Mouse (Mus musculus): Measurements from ENCODE around the gene Jup.

Jup gene

DNA sequence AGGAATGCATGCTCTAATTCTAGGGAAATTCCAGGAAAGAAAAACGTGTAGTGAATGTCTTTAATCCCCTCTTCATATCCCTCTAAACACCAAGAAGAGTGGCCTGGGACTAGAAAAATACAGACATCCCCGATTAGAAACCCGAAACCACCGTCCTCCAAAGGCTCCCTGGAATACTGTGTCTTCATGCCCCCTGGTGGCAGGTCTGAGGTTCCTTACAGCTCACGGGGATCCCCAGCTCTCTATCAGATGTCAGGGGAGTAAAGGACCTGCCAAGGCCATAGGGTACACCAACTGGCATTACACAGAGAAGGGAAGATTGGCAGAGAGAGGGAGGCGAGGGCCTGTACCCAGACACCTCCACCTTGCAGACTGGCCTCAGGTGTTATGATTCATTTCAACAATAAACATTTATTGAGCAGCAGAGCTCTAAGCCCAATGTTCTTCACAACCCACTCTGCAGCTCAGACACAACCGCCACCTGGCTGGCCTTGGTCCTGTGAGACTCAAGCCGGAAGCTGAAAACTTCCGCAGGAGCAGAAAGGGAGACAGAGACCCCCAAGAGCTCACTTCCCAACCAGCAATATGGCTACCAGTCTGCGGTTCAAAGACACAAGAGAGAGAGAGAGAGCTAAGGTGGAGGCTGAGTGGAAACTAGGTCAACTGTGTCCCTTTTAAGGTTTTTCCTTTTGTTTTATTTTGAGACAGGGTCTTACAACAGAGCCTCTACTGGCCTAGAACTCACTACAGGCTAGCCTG lies 10.7 kb upstream of the Jup start:
- DNase-seq (ENCODE audit: low read depth in 2 of 2, low spot score in 2 of 2) = peak; percentile 43 to 56

DNA sequence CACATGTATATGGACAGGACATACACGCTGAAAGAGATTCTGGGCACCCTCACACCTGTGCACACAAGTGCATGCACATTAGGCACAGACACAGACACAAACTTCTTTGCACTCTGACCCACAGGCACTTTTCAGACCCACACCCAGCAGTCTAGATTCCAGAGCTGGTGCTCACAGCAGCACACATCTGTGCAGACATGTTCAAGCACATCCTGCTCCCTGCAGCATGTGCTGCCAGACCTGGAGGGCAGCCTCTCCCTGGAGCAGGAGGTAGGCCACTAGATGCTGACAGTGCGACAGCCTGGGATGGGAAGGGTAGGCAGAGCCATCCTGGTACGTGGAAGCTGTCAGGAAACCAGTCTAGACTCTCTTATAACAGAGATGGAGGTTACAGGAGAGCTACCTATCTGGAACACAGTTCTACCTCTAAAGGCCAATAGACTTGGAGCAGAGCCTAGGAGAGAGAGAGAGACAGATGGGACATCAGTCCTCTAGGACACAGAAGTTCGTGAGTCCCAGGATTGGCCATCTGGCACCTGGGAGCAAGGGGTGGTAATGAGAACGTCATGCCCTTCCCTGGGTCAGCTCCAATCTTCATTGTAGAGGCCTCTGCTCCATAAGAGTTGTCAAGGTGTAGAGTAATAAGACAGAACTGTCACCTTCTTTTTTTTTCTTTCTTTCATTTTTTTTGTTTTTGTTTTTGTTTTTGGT lies 9.6 kb upstream of the Jup start:
- DNase-seq (ENCODE audit: low read depth in 2 of 2, low spot score in 2 of 2) = no peak

DNA sequence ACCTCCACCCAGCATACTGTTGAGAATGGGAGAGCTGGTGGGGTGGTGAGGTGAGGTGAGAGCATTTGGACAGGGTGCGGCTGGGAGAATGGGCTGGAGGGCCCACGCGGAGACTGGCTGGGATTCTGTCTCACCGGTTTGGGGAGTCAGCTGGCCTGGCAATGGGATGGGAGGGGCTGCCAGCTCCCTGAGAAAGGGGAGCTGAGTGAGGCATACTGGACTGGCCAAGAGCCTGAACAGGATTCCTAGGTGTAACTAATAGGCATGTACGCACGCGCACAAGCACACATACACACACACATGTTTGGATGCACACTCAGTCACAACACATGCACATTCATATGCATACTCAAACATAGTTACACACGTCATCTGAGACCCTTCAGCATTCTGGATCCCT lies 8.7 kb upstream of the Jup start:
- DNase-seq (ENCODE audit: low read depth in 2 of 2, low spot score in 2 of 2) = no peak

DNA sequence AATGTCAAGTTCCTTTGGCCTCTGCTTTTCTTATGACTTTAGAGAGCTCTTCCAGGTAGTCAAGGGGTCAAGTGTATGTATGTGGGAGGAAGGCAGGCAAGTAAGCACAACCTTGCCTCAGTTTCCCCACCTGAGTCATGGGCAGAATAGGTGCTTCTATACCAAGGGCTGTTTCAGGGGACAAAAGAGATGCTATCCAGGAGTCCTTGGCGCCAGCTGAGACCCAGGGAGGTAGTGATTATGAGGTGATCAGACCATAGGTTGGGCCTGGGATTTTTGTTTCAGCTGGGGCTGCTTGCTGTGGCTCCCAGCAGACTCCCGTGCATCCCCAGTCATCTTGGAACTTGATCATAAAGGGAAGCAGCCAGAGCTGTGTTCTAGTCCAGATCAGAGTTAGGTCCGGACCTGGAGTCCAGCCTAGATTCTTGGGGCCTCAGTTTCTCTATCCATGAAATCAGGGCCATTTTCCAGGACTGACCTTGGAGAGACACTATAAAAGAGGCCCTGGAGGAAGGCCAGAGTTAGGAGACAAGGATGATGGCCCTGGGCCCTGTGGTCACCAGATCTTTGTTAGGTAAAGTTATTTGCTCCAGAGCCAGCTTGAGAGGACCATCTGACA lies 7.0 kb upstream of the Jup start:
- no peak for DNase-seq (ENCODE audit: low read depth in 2 of 2, low spot score in 2 of 2)

DNA sequence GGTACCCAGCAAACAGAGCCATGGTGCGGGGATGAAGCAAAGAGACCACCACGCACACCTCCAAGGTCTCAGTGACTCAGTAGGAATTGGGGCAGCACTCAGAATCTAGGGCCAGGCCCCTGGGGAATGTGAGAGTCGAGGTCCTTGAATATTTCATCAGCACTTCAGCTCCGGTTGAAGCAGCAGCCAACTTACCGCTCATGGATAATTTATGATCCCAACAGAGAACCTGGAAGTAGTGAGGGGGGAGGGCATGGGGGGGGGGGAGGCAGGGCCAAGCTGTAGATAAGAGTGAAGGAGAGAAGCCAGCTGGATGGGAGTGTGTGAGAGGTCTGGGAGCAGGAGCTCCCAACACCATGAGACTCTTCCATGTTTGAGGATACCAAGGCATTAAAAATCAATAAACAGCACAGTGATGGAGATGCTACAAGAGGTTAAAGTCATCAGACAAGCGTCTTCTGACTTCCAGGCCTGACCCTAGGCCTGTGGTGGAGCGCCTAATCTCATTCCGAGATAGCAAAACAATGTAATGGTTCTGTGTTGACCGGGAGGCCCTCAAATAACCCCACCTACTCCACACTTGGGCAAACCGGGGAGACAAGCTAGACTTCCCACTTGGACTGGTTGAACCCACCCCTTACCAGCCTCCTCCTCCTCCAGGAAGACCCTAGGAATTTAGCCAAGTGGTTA lies 6.0 kb upstream of the Jup start:
- DNase-seq (ENCODE audit: low read depth in 2 of 2, low spot score in 2 of 2) = no peak

DNA sequence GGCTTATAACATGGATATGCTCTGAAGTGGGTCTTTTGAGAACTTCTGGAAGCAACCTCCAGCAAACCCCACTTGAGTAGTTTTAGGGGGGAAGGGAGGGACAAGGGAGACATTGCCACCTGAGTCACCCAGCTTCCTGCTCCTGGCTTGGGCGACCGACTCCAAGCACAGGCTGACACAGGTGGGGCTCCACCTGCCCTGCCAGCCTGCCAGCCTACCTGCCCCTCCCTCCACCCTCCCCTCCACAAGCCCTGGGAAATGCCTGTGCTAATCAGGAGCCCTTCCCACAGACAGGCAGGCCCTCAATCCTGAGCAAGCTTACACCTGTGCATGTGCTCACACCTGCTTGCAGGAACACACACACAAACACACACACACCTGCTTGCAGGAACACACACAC lies 5.1 kb upstream of the Jup start:
- no peak for DNase-seq (ENCODE audit: low read depth in 2 of 2, low spot score in 2 of 2)

DNA sequence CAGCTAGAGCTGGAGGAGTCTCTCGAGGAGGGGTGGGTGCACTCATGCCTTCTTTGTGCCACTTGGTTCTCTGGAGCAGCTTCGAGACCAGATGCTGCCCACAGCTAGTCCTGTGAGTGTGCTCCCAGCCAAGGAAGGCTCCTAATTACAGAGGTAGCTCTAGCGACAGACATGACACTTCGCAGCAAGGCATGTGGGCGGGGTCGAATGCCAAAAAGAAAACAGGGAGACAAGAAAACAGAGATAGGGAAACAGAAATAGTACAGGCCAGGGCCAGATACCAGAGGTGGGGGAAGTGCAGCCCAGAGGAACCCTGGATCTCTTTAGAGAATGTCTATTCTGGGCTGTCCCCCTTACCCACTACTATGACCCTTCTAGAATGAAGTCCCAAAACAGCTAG lies 4.7 kb upstream of the Jup start:
- no peak for DNase-seq (ENCODE audit: low read depth in 2 of 2, low spot score in 2 of 2)

DNA sequence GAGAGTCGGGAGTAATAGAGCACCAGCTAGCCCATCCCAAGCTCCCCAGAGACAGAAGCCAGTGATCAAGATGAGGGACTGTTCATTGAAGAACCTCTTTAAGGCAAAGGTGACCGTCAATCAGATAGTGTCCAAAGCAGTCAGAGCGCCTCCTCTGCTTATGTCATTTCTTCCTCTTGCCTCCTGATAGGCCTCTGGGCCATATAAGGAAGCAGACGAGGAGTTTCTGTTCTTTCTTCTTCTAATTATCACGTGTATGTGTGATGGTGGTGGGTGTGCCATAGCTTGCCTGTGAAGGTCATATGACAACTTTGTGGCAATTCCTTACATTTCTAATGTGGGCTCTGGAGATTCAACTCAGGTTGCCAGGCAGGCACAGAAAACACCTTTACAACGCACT lies 3.3 kb upstream of the Jup start:
- no peak for DNase-seq (ENCODE audit: low read depth in 2 of 2, low spot score in 2 of 2)

DNA sequence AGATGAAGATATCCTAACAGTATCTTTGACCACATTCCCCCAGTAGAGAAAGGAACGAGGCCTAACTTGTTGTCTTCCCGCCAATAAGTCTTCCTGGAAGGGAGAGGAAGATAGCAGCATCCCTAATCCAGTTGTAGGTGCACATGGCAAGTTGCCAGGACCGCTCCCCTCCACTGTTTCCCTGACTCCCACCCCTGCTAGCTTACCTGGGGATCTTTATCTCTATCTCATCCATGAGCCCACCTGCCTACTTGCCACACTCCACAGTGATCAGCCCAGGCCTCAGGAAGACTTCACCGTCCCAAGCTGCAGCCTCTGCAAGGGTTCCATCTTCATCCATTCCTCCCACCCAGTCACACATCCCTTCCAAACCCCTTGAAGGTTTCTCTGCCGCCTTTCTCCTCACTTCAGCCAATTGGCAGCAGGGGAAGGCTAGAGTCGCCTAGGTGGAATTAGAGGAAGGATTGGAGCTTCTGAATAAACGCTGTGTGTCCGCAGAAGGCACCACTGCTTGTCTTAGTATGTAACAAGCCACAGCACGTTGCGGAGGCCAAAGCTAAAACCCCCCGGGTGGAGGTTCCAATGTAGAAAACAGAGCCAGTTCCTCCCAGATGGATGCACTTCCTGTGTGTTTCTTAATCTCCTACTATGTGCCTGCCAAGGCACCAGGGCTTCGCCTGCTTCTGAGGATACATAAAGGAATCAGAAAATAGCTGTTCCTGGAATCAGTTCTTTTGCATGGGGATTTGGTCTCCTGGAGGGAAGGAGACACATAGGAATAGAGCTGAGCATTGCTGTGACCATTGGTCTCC lies 2.4 kb upstream of the Jup start:
- DNase-seq (ENCODE audit: low read depth in 2 of 2, low spot score in 2 of 2) = no peak

DNA sequence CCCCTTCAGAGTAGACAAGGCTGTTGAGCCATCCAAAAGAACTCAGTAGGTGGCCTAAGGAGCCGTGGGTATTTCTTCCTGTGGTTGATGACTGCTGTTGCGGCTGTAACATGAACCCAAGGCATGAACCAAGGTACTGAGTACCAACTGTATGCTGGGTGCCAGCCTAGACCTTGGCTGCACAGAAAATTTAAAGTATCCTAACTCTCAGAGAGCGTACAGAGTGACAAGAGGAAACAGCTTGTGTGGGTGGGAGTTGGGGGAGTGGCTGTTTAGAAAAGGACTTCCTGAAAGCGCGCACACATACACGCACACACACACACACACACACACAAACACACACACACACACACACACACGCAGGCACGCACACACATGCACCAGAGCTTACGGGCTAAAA lies 1.8 kb upstream of the Jup start:
- no peak for DNase-seq (ENCODE audit: low read depth in 2 of 2, low spot score in 2 of 2)

DNA sequence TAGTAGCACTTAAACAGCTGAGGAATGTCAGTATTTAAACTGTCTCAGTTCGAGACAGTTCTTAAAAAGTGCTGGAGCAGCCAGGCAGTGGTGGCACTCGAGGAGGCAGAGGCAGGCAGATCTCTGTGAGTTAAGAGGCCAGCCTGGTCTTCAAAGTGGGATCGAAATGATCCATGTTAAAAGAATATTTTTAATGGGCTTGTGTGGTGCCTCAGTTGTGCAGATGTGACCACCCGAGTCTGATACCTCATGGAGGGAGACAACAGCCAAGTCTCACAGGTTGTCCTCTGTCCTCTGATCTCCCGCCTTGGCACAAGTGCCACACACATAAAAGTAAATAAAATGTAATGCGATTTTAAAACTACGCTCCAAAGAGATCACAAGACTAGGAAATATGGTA lies 954 bp upstream of the Jup start:
- DNase-seq (ENCODE audit: low read depth in 2 of 2, low spot score in 2 of 2) = no peak

DNA sequence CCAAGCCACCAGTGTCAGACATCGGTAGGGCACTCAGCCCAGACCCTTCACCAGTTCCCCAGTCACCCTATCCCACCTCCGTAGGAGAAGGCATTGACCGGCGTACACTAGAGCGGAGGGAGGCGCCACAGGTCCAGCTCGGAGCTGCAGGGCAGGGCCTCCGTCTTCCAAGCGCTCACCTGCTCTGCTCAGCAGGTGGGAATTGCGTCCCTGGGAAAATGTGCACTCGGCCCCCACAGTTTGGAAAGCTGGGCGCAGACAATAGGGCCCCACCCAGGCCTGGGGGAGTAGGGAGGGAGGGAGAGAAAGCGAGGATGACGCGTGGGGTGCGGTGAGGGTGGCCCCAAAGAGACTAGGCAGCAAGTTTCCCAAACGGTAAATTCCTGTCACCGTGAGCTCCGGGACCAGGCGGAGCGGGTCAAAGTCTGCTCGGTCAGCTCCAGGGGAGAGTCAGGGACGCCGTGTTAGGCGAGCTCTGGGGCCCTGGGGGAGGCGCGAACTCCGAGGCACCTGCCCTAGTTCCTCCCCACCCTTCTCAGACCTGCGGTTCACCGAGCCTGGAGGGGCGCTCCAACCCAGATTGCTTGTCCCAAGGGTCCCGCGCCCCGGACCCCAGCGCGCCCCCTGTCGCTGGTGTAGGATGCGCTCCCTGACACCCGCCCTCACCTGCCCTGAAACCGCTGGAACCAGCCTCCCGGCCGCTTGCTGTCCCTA lies 520 bp downstream of the Jup start:
- DNase-seq (ENCODE audit: low read depth in 2 of 2, low spot score in 2 of 2) = peak in 1 of 2 experiments; percentile 22

DNA sequence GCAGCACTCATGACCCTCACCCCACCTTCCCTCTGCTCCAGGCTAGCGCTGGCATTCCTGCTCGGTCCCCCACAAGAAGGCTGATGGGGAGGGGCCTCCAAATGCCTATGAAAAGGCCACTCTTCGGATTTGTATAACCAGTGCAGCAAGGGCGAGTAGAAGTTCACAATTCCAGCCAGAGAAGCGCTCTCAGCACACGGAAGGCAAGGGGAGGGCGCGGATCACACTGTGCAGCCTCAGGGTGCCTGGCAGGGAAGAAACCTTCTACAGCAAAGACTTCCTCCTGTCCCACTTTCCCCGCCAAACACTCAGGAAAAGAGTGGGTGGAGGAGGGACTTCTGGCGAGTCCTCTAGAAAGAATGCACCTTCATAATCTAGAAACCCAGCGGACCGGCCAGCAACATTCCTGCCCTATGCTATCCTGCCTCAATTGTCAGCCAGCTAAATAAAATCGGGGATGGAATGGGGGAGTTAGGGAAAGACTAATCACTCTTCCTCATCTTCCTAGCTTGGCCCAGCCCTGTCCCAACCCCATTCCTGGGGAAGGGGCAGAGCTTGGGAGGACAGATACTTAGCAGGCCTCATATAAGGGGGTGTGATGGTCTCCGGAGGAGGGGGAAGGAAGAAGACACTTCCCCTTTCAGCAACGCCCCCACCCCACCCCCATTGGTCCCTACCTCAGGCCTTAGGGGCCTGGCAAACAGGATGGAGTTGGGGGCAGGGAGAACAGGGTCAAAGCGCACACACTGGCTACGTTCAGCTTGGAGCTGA lies 1.5 kb downstream of the Jup start:
- DNase-seq (ENCODE audit: low read depth in 2 of 2, low spot score in 2 of 2) = no peak

DNA sequence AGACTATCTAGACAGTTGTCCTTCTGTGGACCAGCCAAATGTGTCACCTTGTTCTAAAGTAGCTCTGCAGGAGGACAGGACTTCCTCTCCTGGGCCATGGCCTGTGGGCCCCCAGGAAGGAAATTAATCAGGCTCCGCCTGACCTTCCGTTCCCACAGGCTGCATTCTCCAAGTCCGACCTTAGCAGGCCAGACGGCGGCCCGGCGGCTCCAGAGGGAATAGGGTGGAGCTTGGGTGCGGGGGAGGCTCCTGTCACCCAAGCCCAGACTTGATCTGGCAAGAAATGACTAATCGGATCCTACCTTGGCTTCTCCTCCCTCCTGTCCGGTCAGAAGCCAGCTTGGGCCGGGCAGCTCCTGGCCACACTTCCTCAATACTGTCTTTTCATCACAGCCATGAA lies 2.4 kb downstream of the Jup start:
- DNase-seq (ENCODE audit: low read depth in 2 of 2, low spot score in 2 of 2) = no peak

DNA sequence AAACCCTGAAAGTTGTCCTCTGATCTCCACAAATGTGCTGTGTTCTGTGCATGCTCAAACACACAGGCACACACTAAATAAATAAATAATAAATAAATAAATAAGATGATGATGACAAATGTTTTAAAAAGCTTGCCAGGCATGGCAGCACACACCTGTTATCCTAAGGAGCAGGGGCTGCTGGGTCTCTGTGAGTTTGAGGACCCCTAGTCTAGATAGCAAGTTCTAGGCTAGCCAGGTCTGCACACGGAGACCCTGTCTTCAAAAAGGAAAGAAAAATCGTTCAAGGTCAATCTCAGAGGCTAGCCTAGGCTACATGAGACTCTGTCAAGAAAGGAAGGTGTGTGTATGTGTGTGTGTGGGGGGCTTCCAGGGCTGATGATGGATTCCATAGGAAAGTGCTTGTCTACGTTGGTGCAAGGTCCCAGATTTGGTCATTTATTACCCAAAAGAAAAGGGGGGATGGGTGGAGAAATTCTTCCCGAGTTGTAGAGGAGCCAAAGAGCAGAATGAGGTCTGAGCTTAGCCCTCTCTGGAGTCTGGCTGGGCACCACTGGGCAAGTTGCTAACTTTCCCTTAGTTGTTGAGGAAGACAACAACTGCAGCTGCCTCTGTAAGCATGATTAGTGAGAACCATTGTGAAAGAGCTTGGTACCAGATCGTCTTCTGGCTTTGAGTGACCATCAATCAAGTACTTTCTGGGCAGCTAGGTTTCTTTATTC lies 3.0 kb downstream of the Jup start:
- no peak for DNase-seq (ENCODE audit: low read depth in 2 of 2, low spot score in 2 of 2)

DNA sequence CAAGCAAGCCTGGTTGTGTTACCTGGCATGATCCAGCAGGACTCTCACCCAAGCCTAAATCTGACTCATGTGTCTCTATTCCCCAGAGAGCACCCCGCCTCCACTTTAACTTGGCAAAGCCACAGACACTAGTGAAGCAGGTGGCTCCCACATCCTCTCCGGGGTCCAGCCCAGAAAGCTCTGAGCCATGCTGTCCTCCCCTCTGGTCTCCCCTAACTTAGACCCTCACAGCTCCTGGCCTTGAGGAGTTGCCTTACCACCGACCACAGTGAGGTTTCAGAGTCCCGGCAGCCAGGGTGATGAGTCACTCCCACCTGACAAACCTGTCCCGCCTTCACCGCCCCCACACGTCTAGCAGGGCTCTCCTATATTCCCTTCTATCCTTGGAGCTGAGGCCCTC lies 3.8 kb downstream of the Jup start:
- DNase-seq (ENCODE audit: low read depth in 2 of 2, low spot score in 2 of 2) = no peak

DNA sequence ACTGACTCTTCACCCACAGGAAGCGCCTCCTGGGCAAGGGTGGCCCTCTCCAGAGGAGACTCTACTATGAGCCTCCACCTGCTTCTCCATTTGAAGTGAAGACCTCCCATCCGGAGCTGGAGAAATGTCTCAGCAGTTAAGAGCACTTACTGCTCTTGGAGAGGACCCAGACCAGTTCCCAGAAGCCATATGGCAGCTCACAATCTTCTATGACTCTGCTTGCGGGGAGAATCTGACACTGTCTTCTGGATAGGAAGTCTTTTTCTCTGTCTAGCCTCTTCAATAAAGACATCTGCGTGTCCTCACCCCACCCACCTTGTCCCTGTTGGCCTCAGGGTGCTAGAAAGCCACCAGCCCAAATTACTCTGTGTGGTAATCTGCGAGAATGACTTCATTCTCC lies 4.6 kb downstream of the Jup start:
- no peak for DNase-seq (ENCODE audit: low read depth in 2 of 2, low spot score in 2 of 2)

DNA sequence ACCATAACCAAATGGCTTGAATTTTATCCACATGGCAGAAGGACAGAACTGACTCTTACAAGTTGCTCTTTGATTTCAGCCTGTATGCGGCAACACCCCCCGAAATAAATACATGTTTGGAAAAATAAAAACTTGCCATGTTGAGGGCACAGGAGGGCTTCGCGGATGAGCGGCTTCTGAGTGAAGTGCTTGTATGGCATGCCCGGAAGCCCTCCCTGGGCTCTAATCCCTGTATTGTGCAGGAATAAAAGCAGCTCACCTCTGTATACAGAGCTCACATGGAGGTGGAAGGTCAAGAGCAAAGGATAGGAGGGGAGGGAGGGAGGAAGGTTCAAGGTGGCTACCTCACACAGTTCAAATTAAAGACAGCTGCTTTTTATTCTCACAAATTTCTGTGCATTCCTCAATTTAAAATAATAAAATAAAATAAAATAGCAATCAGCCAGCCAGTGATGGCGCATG lies 5.6 kb downstream of the Jup start:
- no peak for DNase-seq (ENCODE audit: low read depth in 2 of 2, low spot score in 2 of 2)
